ENCODE assay signal across 8 mouse cellular contexts in the genomic region with DNA sequence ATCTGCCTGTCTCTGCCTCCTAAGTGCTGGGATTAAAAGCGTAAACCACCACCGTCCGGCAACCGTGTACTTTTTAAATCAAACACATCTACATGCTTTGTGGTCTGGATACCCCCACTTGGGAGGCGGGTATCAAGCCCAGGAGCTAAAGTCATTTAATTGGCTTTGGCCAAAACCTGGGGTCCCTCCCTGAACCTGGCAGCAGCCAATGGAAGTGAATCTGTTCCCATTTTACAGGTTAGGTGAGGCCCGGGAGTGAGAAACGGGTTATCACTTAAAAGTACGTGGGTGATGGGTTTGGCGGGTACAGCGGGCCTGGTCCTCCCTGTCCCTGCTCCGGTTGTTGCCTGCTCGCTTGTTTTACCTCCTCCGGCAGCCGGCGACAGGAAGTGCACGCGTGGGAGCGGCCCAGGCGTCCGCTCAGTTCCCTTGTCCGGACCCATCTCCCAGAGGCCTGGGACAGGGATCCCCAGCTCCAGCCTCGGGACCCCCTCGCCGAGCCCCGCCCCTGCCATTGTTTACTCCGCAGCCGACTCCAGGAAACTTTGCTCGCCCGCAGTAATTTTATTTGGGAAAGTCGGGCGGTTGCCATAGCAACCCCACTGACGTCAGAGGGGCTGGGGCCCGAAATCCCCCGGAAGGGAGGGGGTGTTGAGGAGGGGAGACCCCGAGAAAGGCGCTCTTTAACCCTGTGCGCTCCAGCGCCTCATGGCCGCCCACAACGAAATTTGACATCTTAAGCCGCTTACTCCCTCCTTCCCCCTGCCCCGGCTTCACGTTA. TPM values are rescaled to one million over a fixed set of nuclear protein-coding genes. Genes with fewer than 3 reads are reported as not detected.
DNase-seq lines count a peak whose midpoint lies in the region; ATAC-seq and TF ChIP-seq lines count a peak whose summit lies in the region.

No protein-coding gene starts in this region.

- H3K36me3 ChIP-seq in embryonic facial prominence, embryonic 15.5 days, result 0 out of 2 replicates have a peak, but pooled peaks cover 5% of the 10 kb centered on the region
- H3K36me3 ChIP-seq in heart, embryonic 12.5 days, result 0 out of 2 replicates have a peak, but pooled peaks cover 4% of the 10 kb centered on the region
- no peaks in the 10 kb centered on the region for H3K36me3 ChIP-seq in kidney, embryonic 14.5 days (ENCODE audit: control insufficient read depth, insufficient read depth, low read length)
- H3K36me3 ChIP-seq in liver, embryonic 14.5 days (replicated peaks; ENCODE audit: control insufficient read depth, insufficient read depth, low read depth), result no peaks in the 10 kb centered on the region
- H3K36me3 ChIP-seq in stomach, embryonic 16.5 days (ENCODE audit: control insufficient read depth, insufficient read depth, low read length), result no peaks in the 10 kb centered on the region

- H3K27ac ChIP-seq in embryonic facial prominence, embryonic 15.5 days (replicated peaks), result peak overlapping the region; percentile 98
- H3K27ac ChIP-seq in heart, embryonic 12.5 days (ENCODE audit: poor library complexity, severe bottlenecking), result peak overlapping the region; percentile 93
- peak overlapping the region; percentile 97 for H3K27ac ChIP-seq in kidney, embryonic 14.5 days (ENCODE audit: low read depth, low read length)
- peak overlapping the region; percentile 61; the same call in 1 of the 2 replicates for H3K27ac ChIP-seq in liver, embryonic 14.5 days
- peak overlapping the region; percentile 98 for H3K27ac ChIP-seq in stomach, embryonic 16.5 days (ENCODE audit: low read length)

- TF ChIP-seq EP300 in liver, embryonic 14.5 days (IDR thresholded peaks at IDR 0.05; ENCODE audit: low read depth), result no peak

- peak overlapping the region; percentile 57 for H3K4me3 ChIP-seq in embryonic facial prominence, embryonic 15.5 days (replicated peaks)
- H3K4me3 ChIP-seq in heart, embryonic 12.5 days, result peak overlapping the region; percentile 56
- H3K4me3 ChIP-seq in kidney, embryonic 14.5 days (ENCODE audit: low read length), result peak overlapping the region; percentile 41
- H3K4me3 ChIP-seq in liver, embryonic 14.5 days (ENCODE audit: insufficient read depth in 1 of 2, low read depth in 2 of 2, low read length in 2 of 2), result peak overlapping the region; percentile 48 to 56
- peak overlapping the region; percentile 54 for H3K4me3 ChIP-seq in stomach, embryonic 16.5 days (replicated peaks; ENCODE audit: low read length)

- no peak for TF ChIP-seq CTCF in liver, embryonic 14.5 days (IDR thresholded peaks at IDR 0.05; ENCODE audit: low read depth)

- H3K9me3 ChIP-seq in embryonic facial prominence, embryonic 15.5 days (replicated peaks), result no peaks in the 10 kb centered on the region
- H3K9me3 ChIP-seq in heart, embryonic 12.5 days (replicated peaks), result no peaks in the 10 kb centered on the region
- no peaks in the 10 kb centered on the region for H3K9me3 ChIP-seq in kidney, embryonic 14.5 days (ENCODE audit: control insufficient read depth, low read length)
- no peaks in the 10 kb centered on the region for H3K9me3 ChIP-seq in liver, embryonic 14.5 days (ENCODE audit: control insufficient read depth, low read length)
- no peaks in the 10 kb centered on the region for H3K9me3 ChIP-seq in stomach, embryonic 16.5 days (replicated peaks; ENCODE audit: control insufficient read depth, low read length)

- WGBS in embryonic facial prominence, embryonic 15.5 days, result 1% methylated on average over 40 of the region's 43 CpGs
- WGBS in heart, embryonic 12.5 days, result 3% methylated on average over 43 of the region's 43 CpGs
- WGBS in kidney, embryonic 14.5 days, result 3% methylated on average over 43 of the region's 43 CpGs
- 5% methylated on average over 43 of the region's 43 CpGs for WGBS in liver, embryonic 14.5 days (ENCODE audit: insufficient replicate concordance)
- 1% methylated on average over 43 of the region's 43 CpGs for WGBS in stomach, embryonic 16.5 days

- ATAC-seq in embryonic facial prominence, embryonic 15.5 days (ENCODE audit: insufficient number of reproducible peaks, low FRiP score, low TSS enrichment, low read depth), result peak; percentile 52
- ATAC-seq in heart, embryonic 12.5 days (ENCODE audit: insufficient number of reproducible peaks, low FRiP score), result peak; percentile 40
- peak; percentile 44 for ATAC-seq in kidney, embryonic 14.5 days (ENCODE audit: low FRiP score, low TSS enrichment)
- ATAC-seq in liver, embryonic 14.5 days (ENCODE audit: insufficient read depth), result no peak
- ATAC-seq in stomach, embryonic 16.5 days (ENCODE audit: insufficient read depth, low FRiP score), result peak; percentile 42

- H3K27me3 ChIP-seq in embryonic facial prominence, embryonic 15.5 days, result no peaks in the 10 kb centered on the region
- no peaks in the 10 kb centered on the region for H3K27me3 ChIP-seq in heart, embryonic 12.5 days (replicated peaks)
- H3K27me3 ChIP-seq in kidney, embryonic 14.5 days (ENCODE audit: control insufficient read depth, insufficient read depth, low read length), result no peaks in the 10 kb centered on the region
- H3K27me3 ChIP-seq in liver, embryonic 14.5 days (ENCODE audit: control insufficient read depth, insufficient read depth, low read length), result peaks cover 18% of the 10 kb centered on the region
- H3K27me3 ChIP-seq in stomach, embryonic 16.5 days (ENCODE audit: control insufficient read depth, insufficient read depth, low read length), result no peaks in the 10 kb centered on the region

- peak overlapping the region; percentile 55 for H3K9ac ChIP-seq in embryonic facial prominence, embryonic 15.5 days
- H3K9ac ChIP-seq in heart, embryonic 12.5 days, result peak overlapping the region; percentile 79
- H3K9ac ChIP-seq in kidney, embryonic 14.5 days (ENCODE audit: low read depth, low read length), result peak overlapping the region; percentile 60
- peak overlapping the region; percentile 62 for H3K9ac ChIP-seq in liver, embryonic 14.5 days (replicated peaks)
- peak overlapping the region; percentile 74 for H3K9ac ChIP-seq in stomach, embryonic 16.5 days (ENCODE audit: low read length)

- peak overlapping the region; percentile 56 for H3K4me2 ChIP-seq in embryonic facial prominence, embryonic 15.5 days (replicated peaks)
- H3K4me2 ChIP-seq in heart, embryonic 12.5 days, result peak overlapping the region; percentile 77
- H3K4me2 ChIP-seq in kidney, embryonic 14.5 days (replicated peaks; ENCODE audit: low read depth, low read length), result peak overlapping the region; percentile 58
- H3K4me2 ChIP-seq in liver, embryonic 14.5 days (ENCODE audit: low read depth), result peak overlapping the region; percentile 85
- H3K4me2 ChIP-seq in stomach, embryonic 16.5 days (ENCODE audit: low read depth, low read length), result peak overlapping the region; percentile 79

- DNase-seq in left cerebral cortex, adult 18-20 months (ENCODE audit: low spot score in 2 of 2), result peak; percentile 64 to 69
- no peak for DNase-seq in left cerebral cortex, adult 11 months (ENCODE audit: low spot score)
- DNase-seq in liver, embryonic 14.5 days (ENCODE audit: low read depth in 3 of 3, low spot score in 3 of 3), result no peak
- DNase-seq in naive thymus-derived CD4-positive, alpha-beta T cell, adult 2 months (ENCODE audit: low read depth), result peak; percentile 95

- H3K4me1 ChIP-seq in embryonic facial prominence, embryonic 15.5 days, result peaks cover 60% of the 10 kb centered on the region
- H3K4me1 ChIP-seq in heart, embryonic 12.5 days (replicated peaks), result peaks cover 50% of the 10 kb centered on the region
- peaks cover 43% of the 10 kb centered on the region for H3K4me1 ChIP-seq in kidney, embryonic 14.5 days (ENCODE audit: control insufficient read depth, insufficient read depth, low read length)
- H3K4me1 ChIP-seq in liver, embryonic 14.5 days (replicated peaks; ENCODE audit: control insufficient read depth in 2 of 2, insufficient read depth in 2 of 2, low read length in 1 of 2), result peaks cover 8 to 26% of the 10 kb centered on the region in 2 experiments
- peaks cover 49% of the 10 kb centered on the region for H3K4me1 ChIP-seq in stomach, embryonic 16.5 days (ENCODE audit: control insufficient read depth, insufficient read depth, low read length)

RNA-seq across cellular contexts. Expression of a gene that starts 12.3 kb away (rescaled TPM):
- 1 to 10 TPM in 1 of 2 experiments, under 1 TPM in 1; 0.70 to 2.0 TPM for total RNA-seq in left cerebral cortex, adult 18-20 months (2021)
- 3.5 and 4.0 TPM in 2 replicates for polyA plus RNA-seq in embryonic facial prominence, embryonic 15.5 days (2015; fragmentation: Nextera tagmentation; extraction: Ambion mirVana)
- polyA plus RNA-seq in heart, embryonic 12.5 days (2016; fragmentation: Nextera tagmentation; extraction: Ambion mirVana), result 1.7 and 3.0 TPM in 2 replicates
- 4.3 and 5.5 TPM in 2 replicates for polyA plus RNA-seq in kidney, embryonic 14.5 days (2014; fragmentation: Nextera tagmentation; extraction: Ambion mirVana)
- 0.12 TPM in 1 of 2 replicates, not detected in the other for polyA plus RNA-seq in liver, embryonic 14.5 days (2012; rRNA removed)
- not detected in 2 replicates for polyA plus RNA-seq in liver, embryonic 14.5 days (2014; fragmentation: Nextera tagmentation; extraction: Ambion mirVana)
- polyA plus RNA-seq in stomach, embryonic 16.5 days (2015; fragmentation: Nextera tagmentation; extraction: Ambion mirVana), result 1.3 TPM in 1 of 2 replicates, not detected in the other

RNA-seq across cellular contexts. Expression of a gene that starts 39.5 kb away (rescaled TPM):
- 10 to 100 TPM; 16.8 to 19.1 TPM for total RNA-seq in left cerebral cortex, adult 18-20 months (2021)
- 15.8 and 17.7 TPM in 2 replicates for polyA plus RNA-seq in embryonic facial prominence, embryonic 15.5 days (2015; fragmentation: Nextera tagmentation; extraction: Ambion mirVana)
- polyA plus RNA-seq in heart, embryonic 12.5 days (2016; fragmentation: Nextera tagmentation; extraction: Ambion mirVana), result 12.9 and 13.7 TPM in 2 replicates
- polyA plus RNA-seq in kidney, embryonic 14.5 days (2014; fragmentation: Nextera tagmentation; extraction: Ambion mirVana), result 10.2 and 15.7 TPM in 2 replicates
- polyA plus RNA-seq in liver, embryonic 14.5 days (2012; rRNA removed), result 1.9 and 2.1 TPM in 2 replicates
- 0.74 and 1.4 TPM in 2 replicates for polyA plus RNA-seq in liver, embryonic 14.5 days (2014; fragmentation: Nextera tagmentation; extraction: Ambion mirVana)
- 9.7 and 10.5 TPM in 2 replicates for polyA plus RNA-seq in stomach, embryonic 16.5 days (2015; fragmentation: Nextera tagmentation; extraction: Ambion mirVana)

RNA-seq across cellular contexts. Expression of a gene that starts 49.5 kb away (rescaled TPM):
- 1 to 10 TPM; 2.0 to 3.1 TPM for total RNA-seq in left cerebral cortex, adult 18-20 months (2021)
- polyA plus RNA-seq in embryonic facial prominence, embryonic 15.5 days (2015; fragmentation: Nextera tagmentation; extraction: Ambion mirVana), result 1.9 and 2.3 TPM in 2 replicates
- 1.00 and 1.1 TPM in 2 replicates for polyA plus RNA-seq in heart, embryonic 12.5 days (2016; fragmentation: Nextera tagmentation; extraction: Ambion mirVana)
- 0.87 and 1.2 TPM in 2 replicates for polyA plus RNA-seq in kidney, embryonic 14.5 days (2014; fragmentation: Nextera tagmentation; extraction: Ambion mirVana)
- polyA plus RNA-seq in liver, embryonic 14.5 days (2012; rRNA removed), result 0.15 and 0.19 TPM in 2 replicates
- polyA plus RNA-seq in liver, embryonic 14.5 days (2014; fragmentation: Nextera tagmentation; extraction: Ambion mirVana), result 0.25 TPM in 1 of 2 replicates, not detected in the other
- polyA plus RNA-seq in stomach, embryonic 16.5 days (2015; fragmentation: Nextera tagmentation; extraction: Ambion mirVana), result 1.0 and 1.1 TPM in 2 replicates

RNA-seq across cellular contexts. Expression of a gene that starts 49.6 kb away (rescaled TPM):
- total RNA-seq in left cerebral cortex, adult 18-20 months (2021), result 10 to 100 TPM; 47.1 to 55.6 TPM
- 31.8 and 32.8 TPM in 2 replicates for polyA plus RNA-seq in embryonic facial prominence, embryonic 15.5 days (2015; fragmentation: Nextera tagmentation; extraction: Ambion mirVana)
- 17.7 and 18.1 TPM in 2 replicates for polyA plus RNA-seq in heart, embryonic 12.5 days (2016; fragmentation: Nextera tagmentation; extraction: Ambion mirVana)
- polyA plus RNA-seq in kidney, embryonic 14.5 days (2014; fragmentation: Nextera tagmentation; extraction: Ambion mirVana), result 11.7 and 17.7 TPM in 2 replicates
- polyA plus RNA-seq in liver, embryonic 14.5 days (2012; rRNA removed), result 3.0 and 3.4 TPM in 2 replicates
- 2.3 and 3.6 TPM in 2 replicates for polyA plus RNA-seq in liver, embryonic 14.5 days (2014; fragmentation: Nextera tagmentation; extraction: Ambion mirVana)
- polyA plus RNA-seq in stomach, embryonic 16.5 days (2015; fragmentation: Nextera tagmentation; extraction: Ambion mirVana), result 25.5 and 25.7 TPM in 2 replicates

RNA-seq across cellular contexts. Expression of a gene that starts 52.2 kb away (rescaled TPM):
- total RNA-seq in left cerebral cortex, adult 18-20 months (2021), result 100 to 1,000 TPM; 136 to 146 TPM
- polyA plus RNA-seq in embryonic facial prominence, embryonic 15.5 days (2015; fragmentation: Nextera tagmentation; extraction: Ambion mirVana), result 314 and 349 TPM in 2 replicates
- 281 and 286 TPM in 2 replicates for polyA plus RNA-seq in heart, embryonic 12.5 days (2016; fragmentation: Nextera tagmentation; extraction: Ambion mirVana)
- polyA plus RNA-seq in kidney, embryonic 14.5 days (2014; fragmentation: Nextera tagmentation; extraction: Ambion mirVana), result 388 TPM in 2 replicates
- 95.7 and 127 TPM in 2 replicates for polyA plus RNA-seq in liver, embryonic 14.5 days (2012; rRNA removed)
- polyA plus RNA-seq in liver, embryonic 14.5 days (2014; fragmentation: Nextera tagmentation; extraction: Ambion mirVana), result 261 and 262 TPM in 2 replicates
- 271 and 289 TPM in 2 replicates for polyA plus RNA-seq in stomach, embryonic 16.5 days (2015; fragmentation: Nextera tagmentation; extraction: Ambion mirVana)

Comparison
In these comparisons a context has a peak if more than half of its experiments do, and no peak if none do; other contexts are left out.
1. DNase-seq: peak in left cerebral cortex, adult 18-20 months (2 of 2) and naive thymus-derived CD4-positive, alpha-beta T cell, adult 2 months (single experiment); none in left cerebral cortex, adult 11 months (single experiment) and liver, embryonic 14.5 days (0 of 3).
2. Peak in every context shown above with its lines, with median percentiles within 50 percentile points of each other: H3K27ac ChIP-seq, H3K4me2 ChIP-seq, H3K4me3 ChIP-seq and H3K9ac ChIP-seq.